Mouse (Mus musculus) lung, adult 2 months (tissue): ENCODE results near the gene Pcmtd2.

ENCODE experiments used
- CTCF ChIP-seq: fragments of 200-500 bp; IDR thresholded peaks from 2 replicates; pipeline ENCODE4 v1.5.1; 2011; ENCODE audit warnings: mild to moderate bottlenecking, low read length, control low read depth; ENCODE audit not compliant: insufficient read depth
- POLR2A ChIP-seq: fragments of 200-500 bp; IDR thresholded peaks from 2 replicates; pipeline ENCODE4 v1.6.1; 2011; ENCODE audit warnings: low read depth, mild to moderate bottlenecking, control low read depth, low read length, borderline replicate concordance; ENCODE audit errors: extremely low read depth

GRCm38 (mm10) chr2:181883022-181883749 is 45.5 kb downstream of the Pcmtd2 start:
- TF ChIP-seq POLR2A, result no peak
- no peak for TF ChIP-seq CTCF
